Mouse (Mus musculus): ENCODE results near the gene Etnk1.

DNA sequence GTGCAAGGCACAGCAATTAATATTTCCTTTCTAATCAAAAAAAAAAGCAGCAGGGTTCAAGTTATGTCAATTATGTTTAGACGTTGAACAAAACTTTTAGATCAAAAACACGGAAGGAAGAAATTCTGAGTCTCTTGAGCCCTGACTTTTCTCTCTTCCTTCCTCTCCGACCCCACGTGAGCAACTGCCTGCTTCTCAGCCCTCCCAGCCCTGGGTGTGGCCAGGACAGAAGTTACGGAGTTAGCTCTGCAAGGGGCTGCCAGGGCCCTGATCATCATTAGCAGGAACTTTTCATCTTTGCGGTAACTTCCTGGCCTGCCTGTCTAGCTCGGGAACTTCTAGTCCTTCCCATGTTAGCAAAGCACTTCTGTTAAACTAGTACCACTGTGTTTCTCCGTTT is 20.3 kb upstream of the Etnk1 start:
- TF ChIP-seq CTCF (IDR thresholded peaks at IDR 0.05; ENCODE audit: low read depth) (no peak), EP300 (IDR thresholded peaks at IDR 0.05; ENCODE audit: low read depth) (no peak)
